Mouse (Mus musculus): ENCODE data around the gene Slc43a2. TPM values are rescaled to one million over a fixed set of nuclear protein-coding genes. Genes with fewer than 3 reads are reported as not detected.
"Not testable (repeated sequence)": the region's sequence is repeated elsewhere in the genome, so short reads cannot be mapped to it uniquely, and the experiment has no call there.

Slc43a2 gene
- polyA plus RNA-seq, 1 experiment from 2014 or later = 16.6 TPM

DNA sequence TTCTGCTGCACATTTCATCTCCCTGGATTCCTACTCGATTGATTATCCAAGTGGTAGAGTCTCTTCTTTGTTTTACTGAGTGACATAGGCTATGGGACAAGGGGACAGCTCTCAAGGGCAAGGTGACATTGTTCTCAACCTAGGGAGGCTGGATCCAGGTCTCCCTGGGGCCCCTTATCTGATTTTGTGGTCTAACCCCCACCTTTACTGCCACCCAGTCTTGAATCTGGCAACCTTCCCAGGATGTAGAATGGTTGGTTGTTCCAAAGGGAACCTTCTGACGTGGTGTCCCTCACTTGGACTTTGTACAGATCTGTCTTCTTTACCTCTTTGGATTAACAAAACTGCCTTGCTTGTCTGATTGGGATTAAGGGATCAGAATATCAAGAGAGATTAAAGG is 63.9 kb downstream of the Slc43a2 start:
- H3K36me3 ChIP-seq (ENCODE audit: insufficient read depth, low read length) = peaks cover 25% of the 10 kb centered on the region
- no peak for DNase-seq (ENCODE audit: low spot score)

DNA sequence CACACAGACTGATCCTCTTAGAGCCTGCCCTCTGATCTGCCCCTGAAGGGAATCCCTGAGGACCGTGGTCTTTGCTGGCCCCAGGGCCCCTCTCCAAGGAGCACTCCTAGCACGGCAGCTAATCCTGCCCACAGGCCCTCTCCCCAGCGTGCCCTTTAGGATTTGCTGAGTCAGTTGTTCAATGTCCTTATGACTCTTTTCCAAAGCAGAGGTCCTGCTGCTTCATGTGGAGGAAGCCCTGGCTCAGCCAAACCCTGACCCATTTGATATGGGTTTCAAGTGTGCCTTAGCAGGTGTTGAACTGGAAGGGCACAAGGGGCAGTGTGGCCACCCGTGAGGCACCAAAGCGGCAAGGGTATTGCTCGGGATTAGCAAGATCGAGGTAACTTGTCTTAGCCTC is 64.3 kb downstream of the Slc43a2 start:
- no peak for ATAC-seq (replicated peaks; ENCODE audit: low FRiP score, low read depth)
- Histone ChIP-seq H3K4me3 (replicated peaks; ENCODE audit: low read depth, low read length) (no peak overlapping the region), H3K9ac (ENCODE audit: low read depth, low read length) (0 out of 2 replicates have a peak overlapping the region, but pooled peaks have one; percentile 13), H3K27ac (0 out of 2 replicates have a peak overlapping the region, but pooled peaks have one; percentile 2), H3K4me2 (ENCODE audit: low read length) (no peak overlapping the region), H3K27me3 (ENCODE audit: insufficient read depth, low read length) (no peaks in the 10 kb centered on the region), H3K9me3 (replicated peaks; ENCODE audit: low read length) (no peaks in the 10 kb centered on the region), H3K4me1 (replicated peaks; ENCODE audit: insufficient read depth, low read length) (no peaks in the 10 kb centered on the region), H3K36me3 (ENCODE audit: insufficient read depth, low read length) (peaks cover 29% of the 10 kb centered on the region)
- no peak for DNase-seq (ENCODE audit: low spot score)
- TF ChIP-seq CTCF (IDR thresholded peaks at IDR 0.05; ENCODE audit: low read depth) = no peak
- 75% methylated on average over 7 of the region's 7 CpGs for WGBS

More for the DNA sequence above, 63.9 kb downstream of the Slc43a2 start:
- H3K9me3 ChIP-seq (replicated peaks; ENCODE audit: low read length) = no peaks in the 10 kb centered on the region
- H3K27ac ChIP-seq = 0 out of 2 replicates have a peak overlapping the region, but pooled peaks have one; percentile 2
- H3K4me2 ChIP-seq (ENCODE audit: low read length) = no peak overlapping the region
- no peak for TF ChIP-seq CTCF (IDR thresholded peaks at IDR 0.05; ENCODE audit: low read depth)
- 69% methylated on average over 2 of the region's 2 CpGs for WGBS
- 0 out of 2 replicates have a peak, but pooled peaks have one; percentile 38 for ATAC-seq (replicated peaks; ENCODE audit: low FRiP score, low read depth)
- no peaks in the 10 kb centered on the region for H3K4me1 ChIP-seq (replicated peaks; ENCODE audit: insufficient read depth, low read length)
- H3K4me3 ChIP-seq (replicated peaks; ENCODE audit: low read depth, low read length) = no peak overlapping the region
- H3K9ac ChIP-seq (ENCODE audit: low read depth, low read length) = 0 out of 2 replicates have a peak overlapping the region, but pooled peaks have one; percentile 13
- no peaks in the 10 kb centered on the region for H3K27me3 ChIP-seq (ENCODE audit: insufficient read depth, low read length)

DNA sequence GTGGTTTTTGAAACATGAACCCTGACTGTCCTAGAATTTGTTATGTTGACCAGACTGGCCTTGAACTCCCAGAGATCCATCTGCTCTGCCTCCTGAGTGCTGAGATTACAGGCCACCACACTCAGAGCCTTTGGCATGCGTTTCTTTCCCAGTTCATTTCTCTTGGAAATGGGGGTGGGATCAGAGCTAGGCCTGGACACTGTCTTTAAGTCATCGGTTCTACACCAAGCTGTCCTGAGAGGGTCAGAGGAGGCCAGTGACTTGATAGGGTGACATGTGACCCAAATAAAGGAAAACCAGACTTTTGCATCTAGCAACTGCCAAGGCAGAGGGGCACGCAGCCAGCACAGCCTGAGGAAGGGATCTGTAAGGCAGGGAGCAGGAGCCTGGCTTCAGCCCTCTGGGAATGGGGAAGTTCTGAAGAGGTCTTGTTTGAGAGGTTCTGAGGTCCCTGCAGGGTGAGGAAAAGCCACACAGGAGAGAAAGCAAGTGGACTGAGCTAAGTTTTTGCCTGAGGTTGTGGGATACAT is 65.3 kb downstream of the Slc43a2 start:
- no peak overlapping the region for H3K4me2 ChIP-seq (ENCODE audit: low read length)
- no peaks in the 10 kb centered on the region for H3K27me3 ChIP-seq (ENCODE audit: insufficient read depth, low read length)
- DNase-seq (ENCODE audit: low spot score) = no peak
- H3K9ac ChIP-seq (ENCODE audit: low read depth, low read length) = no peak overlapping the region
- peaks cover 36% of the 10 kb centered on the region for H3K36me3 ChIP-seq (ENCODE audit: insufficient read depth, low read length)
- no peak overlapping the region for H3K27ac ChIP-seq
- WGBS = 70% methylated on average over 3 of the region's 3 CpGs
- no peak for TF ChIP-seq CTCF (IDR thresholded peaks at IDR 0.05; ENCODE audit: low read depth)
- no peak overlapping the region for H3K4me3 ChIP-seq (replicated peaks; ENCODE audit: low read depth, low read length)
- no peaks in the 10 kb centered on the region for H3K9me3 ChIP-seq (replicated peaks; ENCODE audit: low read length)
- no peaks in the 10 kb centered on the region for H3K4me1 ChIP-seq (replicated peaks; ENCODE audit: insufficient read depth, low read length)
- ATAC-seq (replicated peaks; ENCODE audit: low FRiP score, low read depth) = no peak

DNA sequence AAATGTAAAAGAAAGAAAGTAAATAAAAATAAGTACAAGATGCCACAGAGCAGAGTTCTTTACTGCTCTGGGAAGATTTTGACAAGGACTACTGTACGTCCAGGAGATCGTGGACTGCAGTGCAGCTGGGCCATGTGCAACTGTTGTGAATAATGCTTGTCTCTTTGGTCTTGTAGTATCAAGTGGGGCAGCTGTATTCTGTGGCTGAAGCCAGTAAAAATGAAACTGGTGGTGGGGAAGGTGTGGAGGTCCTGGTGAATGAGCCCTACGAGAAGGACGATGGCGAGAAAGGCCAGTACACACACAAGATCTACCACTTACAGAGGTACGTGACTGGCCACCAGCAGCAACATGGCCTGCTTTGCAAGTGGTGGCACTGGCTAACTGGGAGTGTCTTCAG is 66.5 kb downstream of the Slc43a2 start:
- ATAC-seq (replicated peaks; ENCODE audit: low FRiP score, low read depth) = no peak
- DNase-seq (ENCODE audit: low spot score) = no peak
- H3K9ac ChIP-seq (ENCODE audit: low read depth, low read length) = no peak overlapping the region
- H3K4me3 ChIP-seq (replicated peaks; ENCODE audit: low read depth, low read length) = no peak overlapping the region
- no peaks in the 10 kb centered on the region for H3K4me1 ChIP-seq (replicated peaks; ENCODE audit: insufficient read depth, low read length)
- H3K36me3 ChIP-seq (ENCODE audit: insufficient read depth, low read length) = peaks cover 48% of the 10 kb centered on the region
- TF ChIP-seq CTCF (IDR thresholded peaks at IDR 0.05; ENCODE audit: low read depth) = no peak
- no peak overlapping the region for H3K27ac ChIP-seq
- H3K9me3 ChIP-seq (replicated peaks; ENCODE audit: low read length) = no peaks in the 10 kb centered on the region
- no peak overlapping the region for H3K4me2 ChIP-seq (ENCODE audit: low read length)
- WGBS = 92% methylated on average over 6 of the region's 6 CpGs
- no peaks in the 10 kb centered on the region for H3K27me3 ChIP-seq (ENCODE audit: insufficient read depth, low read length)

DNA sequence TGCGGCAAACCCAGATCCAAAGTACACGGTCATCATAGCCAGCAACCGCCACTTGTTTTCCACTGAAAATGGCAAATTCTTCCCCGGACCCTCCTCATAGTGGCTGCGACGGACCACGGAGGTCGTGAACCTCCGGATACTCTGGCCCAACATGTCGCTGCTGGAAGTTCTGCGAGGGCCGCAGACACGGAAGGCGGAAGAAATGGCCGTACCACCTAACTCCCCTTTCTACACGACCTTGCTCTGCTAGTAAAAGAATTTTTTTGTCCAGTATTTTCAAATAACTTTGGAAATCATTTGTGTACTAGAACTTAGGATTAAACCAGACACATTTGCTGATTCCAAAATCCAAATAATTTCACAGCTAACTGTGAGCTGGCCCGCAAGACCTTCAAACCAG is 68.3 kb downstream of the Slc43a2 start:
- H3K27ac ChIP-seq; H3K4me3 ChIP-seq (replicated peaks; ENCODE audit: low read depth, low read length); H3K4me2 ChIP-seq (ENCODE audit: low read length); ATAC-seq (replicated peaks; ENCODE audit: low FRiP score, low read depth); DNase-seq (ENCODE audit: low spot score); H3K4me1 ChIP-seq (replicated peaks; ENCODE audit: insufficient read depth, low read length); H3K27me3 ChIP-seq (ENCODE audit: insufficient read depth, low read length); H3K9me3 ChIP-seq (replicated peaks; ENCODE audit: low read length); H3K9ac ChIP-seq (ENCODE audit: low read depth, low read length): not testable (repeated sequence)
- H3K36me3 ChIP-seq (ENCODE audit: insufficient read depth, low read length) = peaks cover 53% of the 10 kb centered on the region
- 94% methylated on average over 16 of the region's 17 CpGs for WGBS

DNA sequence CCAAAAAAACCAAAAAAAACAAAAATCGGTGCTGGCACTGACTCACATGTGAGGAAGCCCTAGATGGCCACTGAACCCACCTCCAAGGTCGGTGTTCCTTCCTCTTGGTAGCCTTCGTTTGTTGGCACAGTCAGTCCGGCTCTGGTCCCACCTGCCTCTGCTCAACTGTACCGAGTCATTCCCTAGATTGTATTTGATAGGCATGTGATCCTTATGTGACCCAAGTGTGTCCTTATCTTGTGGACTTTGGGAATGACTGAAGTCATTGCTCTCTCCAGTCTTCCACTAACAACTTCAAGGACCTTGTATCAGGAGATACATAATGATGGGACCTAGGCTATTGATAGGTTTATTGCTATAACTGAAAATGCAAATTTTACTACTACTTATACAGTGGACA is 73.3 kb downstream of the Slc43a2 start:
- DNase-seq (ENCODE audit: low spot score) (no peak), ATAC-seq (replicated peaks; ENCODE audit: low FRiP score, low read depth) (no peak)
- H3K27ac ChIP-seq = no peak overlapping the region
- H3K27me3 ChIP-seq (ENCODE audit: insufficient read depth, low read length) = no peaks in the 10 kb centered on the region
- H3K9ac ChIP-seq (ENCODE audit: low read depth, low read length) = no peak overlapping the region
- WGBS = 87% methylated on average over 5 of the region's 5 CpGs
- H3K4me3 ChIP-seq (replicated peaks; ENCODE audit: low read depth, low read length) = no peak overlapping the region
- peaks cover 55% of the 10 kb centered on the region for H3K36me3 ChIP-seq (ENCODE audit: insufficient read depth, low read length)
- no peak overlapping the region for H3K4me2 ChIP-seq (ENCODE audit: low read length)
- H3K9me3 ChIP-seq (replicated peaks; ENCODE audit: low read length) = no peaks in the 10 kb centered on the region
- no peak for TF ChIP-seq CTCF (IDR thresholded peaks at IDR 0.05; ENCODE audit: low read depth)
- H3K4me1 ChIP-seq (replicated peaks; ENCODE audit: insufficient read depth, low read length) = 0 out of 2 replicates have a peak, but pooled peaks cover 7% of the 10 kb centered on the region

DNA sequence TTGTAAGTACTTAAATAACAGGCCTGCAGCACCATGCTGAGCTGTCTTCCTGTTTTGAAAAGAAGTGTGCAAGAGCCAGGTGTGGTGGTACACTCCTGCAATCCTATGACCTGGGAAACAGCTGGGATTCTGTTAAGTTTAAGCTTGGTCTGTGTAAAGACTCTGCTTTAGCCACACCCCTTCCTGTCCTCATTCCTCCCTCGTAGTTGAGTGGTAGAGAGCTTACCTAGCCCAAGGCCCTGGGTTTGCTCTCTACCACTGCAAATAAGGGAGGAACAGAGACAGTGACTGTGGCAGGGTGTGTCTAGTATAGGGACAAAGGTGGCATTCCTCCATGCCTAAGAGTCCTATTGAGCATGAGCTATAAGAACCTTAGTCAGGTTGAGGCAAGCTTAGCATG is 73.8 kb downstream of the Slc43a2 start:
- DNase-seq (ENCODE audit: low spot score) (no peak), ATAC-seq (replicated peaks; ENCODE audit: low FRiP score, low read depth) (no peak)
- H3K36me3 ChIP-seq (ENCODE audit: insufficient read depth, low read length) = peaks cover 56% of the 10 kb centered on the region
- H3K27ac ChIP-seq = no peak overlapping the region
- no peak overlapping the region for H3K4me2 ChIP-seq (ENCODE audit: low read length)
- no peak overlapping the region for H3K4me3 ChIP-seq (replicated peaks; ENCODE audit: low read depth, low read length)
- no peaks in the 10 kb centered on the region for H3K9me3 ChIP-seq (replicated peaks; ENCODE audit: low read length)
- H3K4me1 ChIP-seq (replicated peaks; ENCODE audit: insufficient read depth, low read length) = 0 out of 2 replicates have a peak, but pooled peaks cover 7% of the 10 kb centered on the region
- WGBS = 43% methylated on average over 1 of the region's 1 CpGs
- no peaks in the 10 kb centered on the region for H3K27me3 ChIP-seq (ENCODE audit: insufficient read depth, low read length)
- no peak overlapping the region for H3K9ac ChIP-seq (ENCODE audit: low read depth, low read length)
- TF ChIP-seq CTCF (IDR thresholded peaks at IDR 0.05; ENCODE audit: low read depth) = no peak

Measured in kidney, postnatal 0 days (tissue).